Mouse (Mus musculus) thymus, postnatal 25 days (tissue): ENCODE measurements around the gene Cmas.

Experiments used
- DNase-seq: peaks from one replicate; pipeline ENCODE4 v3.0.0; 2022

The Cmas gene

DNA sequence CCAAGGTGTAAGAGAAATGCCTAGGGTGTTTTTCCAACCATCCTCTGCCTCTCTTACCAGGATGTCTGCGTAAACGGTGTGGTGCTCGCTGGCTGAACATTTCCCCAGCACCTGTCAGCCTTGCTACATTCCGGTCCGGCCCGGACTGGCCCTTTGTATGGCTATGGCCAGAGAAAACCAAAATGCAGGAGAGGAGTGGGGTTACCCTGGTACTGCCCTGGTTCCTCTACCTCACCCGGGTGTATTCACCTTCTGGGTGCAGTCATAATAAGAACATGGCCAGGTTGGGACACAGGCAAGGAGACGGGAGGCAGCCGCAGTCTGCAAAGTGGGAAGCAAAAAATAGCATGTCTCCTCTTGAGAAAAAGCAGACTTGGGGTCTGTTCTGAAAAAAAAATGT is 38.6 kb downstream of the Cmas start:
- DNase-seq: no peak

DNA sequence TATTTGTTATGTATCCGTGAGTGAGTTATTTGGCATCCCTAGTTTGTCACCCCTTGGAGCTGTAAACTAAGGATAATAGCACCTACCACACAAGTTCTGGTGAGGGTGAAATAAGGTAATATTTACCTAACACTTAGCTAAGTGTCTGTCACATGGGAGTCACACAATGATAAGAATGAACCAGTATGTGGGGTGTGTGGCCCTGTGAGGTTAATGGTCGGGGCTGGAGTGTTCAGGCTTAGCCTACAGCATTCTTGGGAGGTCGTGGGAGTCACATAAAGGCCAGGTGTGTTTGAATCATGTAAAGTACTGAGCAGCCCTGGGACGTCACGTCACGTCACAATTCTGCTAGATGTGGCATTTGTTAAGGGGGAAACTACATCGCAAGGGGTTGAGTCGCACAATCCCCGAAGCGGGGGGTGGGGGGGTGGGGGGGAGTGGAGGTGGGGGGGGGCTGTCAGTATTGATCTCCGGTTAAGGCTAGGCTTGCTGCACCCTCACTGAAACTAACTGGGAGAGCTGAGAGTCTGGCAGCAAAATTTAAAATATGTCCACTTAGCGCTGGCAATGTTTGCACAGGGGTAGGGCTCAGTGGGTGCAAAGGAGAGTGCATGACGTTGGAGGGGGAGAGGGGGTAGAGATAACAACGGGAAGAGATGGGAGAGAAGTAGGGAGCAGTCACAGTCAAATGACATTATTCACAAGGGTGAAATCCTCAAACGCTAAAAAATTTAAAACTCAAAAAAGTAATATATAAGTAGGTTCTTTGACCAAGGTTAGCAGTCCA is 39.4 kb downstream of the Cmas start:
- DNase-seq: no peak

GRCm38 (mm10) chr6:142797996-142798395 is 41.5 kb downstream of the Cmas start:
- DNase-seq: no peak

DNA sequence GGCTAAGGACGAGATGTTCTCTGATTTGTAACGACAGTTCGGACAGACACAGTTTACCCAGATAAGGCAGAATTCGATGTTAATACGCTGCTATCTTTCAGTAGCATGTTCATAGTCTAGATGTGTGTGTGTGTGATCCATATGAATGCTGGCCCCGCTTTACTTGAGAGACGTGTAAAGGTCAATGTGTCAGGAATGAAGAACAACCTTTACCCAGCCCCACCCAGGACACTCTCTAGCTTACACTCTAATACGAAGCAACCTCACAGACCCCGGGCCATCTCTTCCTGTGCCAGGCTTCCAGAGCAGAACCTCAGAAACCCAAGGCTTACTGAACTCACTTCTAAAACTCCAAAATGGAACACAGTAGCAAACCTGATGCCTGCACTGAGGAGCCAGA is 42.4 kb downstream of the Cmas start:
- DNase-seq: no peak

DNA sequence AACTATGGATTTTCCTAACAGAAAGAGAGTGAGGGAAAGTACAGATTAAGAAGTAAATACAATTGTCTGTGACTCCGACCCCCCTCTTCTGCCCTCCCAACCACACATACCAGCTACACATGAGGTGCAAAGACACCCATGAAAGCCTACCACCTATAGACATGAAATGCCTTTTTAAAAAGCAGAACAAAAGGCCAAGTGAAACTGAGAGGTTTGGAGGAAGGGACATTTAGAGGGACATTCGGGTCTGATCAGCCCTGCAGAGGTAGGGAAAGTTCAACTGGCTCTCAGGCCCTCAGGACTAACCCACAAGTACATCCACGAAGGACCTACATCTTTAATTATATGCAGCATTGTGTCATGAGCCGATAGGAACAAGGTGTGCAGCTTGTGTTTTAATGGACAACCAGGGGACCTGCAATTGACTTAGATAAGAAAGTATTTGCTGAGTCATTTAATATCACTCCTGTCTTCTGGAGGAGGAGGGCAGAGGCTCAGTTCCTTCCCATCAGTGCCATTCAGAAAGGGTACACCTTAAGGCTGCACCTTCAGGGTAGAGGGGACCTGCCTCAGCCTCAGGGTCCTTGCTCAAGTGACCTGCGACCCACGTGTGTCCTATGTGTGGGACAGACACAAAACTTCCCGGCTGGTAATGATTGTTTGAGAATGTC is 43.4 kb downstream of the Cmas start:
- DNase-seq: no peak

DNA sequence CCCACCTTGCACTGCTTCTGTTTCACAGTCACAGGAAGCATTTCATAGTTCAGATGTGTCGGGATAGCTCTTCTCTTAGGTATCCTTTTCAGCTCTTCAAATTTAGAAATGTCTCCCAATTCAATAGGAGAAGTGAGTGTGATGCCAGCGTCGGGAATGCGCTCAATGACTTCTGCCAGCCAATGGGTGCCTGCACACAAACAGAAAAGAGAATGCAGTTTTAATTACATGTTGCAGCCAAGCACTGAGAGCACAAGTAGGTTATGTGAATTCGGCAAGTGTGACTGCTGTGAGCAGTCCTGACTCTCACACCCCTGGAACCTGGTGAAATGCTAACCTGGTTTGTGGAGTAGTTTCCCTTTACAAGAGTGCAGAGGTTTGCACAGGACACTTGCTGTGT is 45.2 kb downstream of the Cmas start:
- no peak for DNase-seq

DNA sequence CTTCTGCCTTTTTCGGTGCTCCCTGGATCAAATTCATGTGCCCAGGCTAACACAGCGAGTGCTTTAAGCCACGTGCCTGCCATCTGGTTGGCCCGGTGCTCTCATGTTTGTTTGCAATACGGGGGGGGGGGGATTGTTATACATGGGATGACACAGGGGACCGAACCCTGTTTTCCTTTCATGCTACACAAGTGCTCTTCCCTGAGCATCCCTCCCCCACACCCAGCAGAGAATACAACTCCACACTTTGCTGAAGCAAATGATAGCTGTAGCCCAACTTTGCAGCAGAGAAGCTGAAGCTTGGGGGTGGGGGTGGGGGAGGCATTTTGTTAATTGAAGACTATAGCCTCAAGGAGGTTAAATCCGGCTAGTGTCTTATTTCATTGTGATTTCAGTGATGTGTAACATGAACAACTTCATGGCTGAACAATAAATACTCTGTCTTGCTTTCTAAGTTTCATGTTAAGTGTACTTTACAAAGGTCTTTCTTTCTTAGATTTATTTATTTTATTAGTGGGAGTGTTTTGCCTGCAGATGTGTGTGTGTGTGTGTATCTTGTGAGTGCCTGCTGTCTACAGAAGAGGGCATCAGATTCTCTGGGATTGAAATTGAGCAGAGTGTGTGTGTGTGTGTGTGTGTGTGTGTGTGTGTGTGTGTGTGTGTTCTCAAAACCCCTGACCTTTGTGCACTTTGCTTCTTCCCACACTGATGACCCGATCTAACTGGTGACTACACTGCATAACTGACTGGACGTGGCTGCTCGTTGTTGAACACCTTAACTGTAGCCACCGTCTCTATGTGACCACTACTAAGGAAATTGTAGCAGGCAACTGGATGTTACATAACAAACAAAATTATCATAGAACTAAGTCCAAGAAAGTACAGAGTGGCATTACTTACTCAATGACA is 46.4 kb downstream of the Cmas start:
- no peak for DNase-seq

DNA sequence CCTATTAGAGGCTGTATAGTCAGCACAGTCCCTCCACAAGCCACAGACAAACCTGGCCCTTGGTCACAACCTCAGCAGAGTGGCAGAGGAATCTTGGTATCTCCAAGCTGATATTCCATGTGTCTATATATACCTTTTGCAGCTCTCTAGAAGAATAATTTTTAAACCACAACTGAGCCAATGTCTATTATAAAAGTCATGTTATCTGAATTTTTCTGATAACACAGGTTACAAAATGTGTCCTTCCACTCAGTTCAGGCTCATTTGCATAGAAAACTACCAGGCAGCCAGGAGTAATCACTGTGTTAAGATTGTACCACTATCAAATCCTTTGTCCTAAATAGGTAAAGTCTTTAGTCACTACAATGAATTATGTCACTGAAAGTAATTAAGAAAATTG is 47.9 kb downstream of the Cmas start, which contains the start of gene Sult6b2:
TSS of gene Sult6b2 (minus strand) at position 101 of the 400 bp plus-strand sequence.
- DNase-seq: no peak

- no peak for DNase-seq
Observed at GRCm38 (mm10) chr6:142806326-142806725, 49.8 kb downstream of the Cmas start.

- DNase-seq: no peak
Observed at GRCm38 (mm10) chr6:142809373-142810098, 53.0 kb downstream of the Cmas start.

- no peak for DNase-seq
Observed at GRCm38 (mm10) chr6:142810239-142810638, 53.8 kb downstream of the Cmas start.

- DNase-seq: no peak
Observed at GRCm38 (mm10) chr6:142812969-142813368, 56.5 kb downstream of the Cmas start.

GRCm38 (mm10) chr6:142814011-142814410 is 57.5 kb downstream of the Cmas start:
- no peak for DNase-seq

- DNase-seq: peak; percentile 86
Observed at GRCm38 (mm10) chr6:142814495-142814921, 58.0 kb downstream of the Cmas start.

GRCm38 (mm10) chr6:142815513-142815912 is 59.0 kb downstream of the Cmas start:
- no peak for DNase-seq

DNA sequence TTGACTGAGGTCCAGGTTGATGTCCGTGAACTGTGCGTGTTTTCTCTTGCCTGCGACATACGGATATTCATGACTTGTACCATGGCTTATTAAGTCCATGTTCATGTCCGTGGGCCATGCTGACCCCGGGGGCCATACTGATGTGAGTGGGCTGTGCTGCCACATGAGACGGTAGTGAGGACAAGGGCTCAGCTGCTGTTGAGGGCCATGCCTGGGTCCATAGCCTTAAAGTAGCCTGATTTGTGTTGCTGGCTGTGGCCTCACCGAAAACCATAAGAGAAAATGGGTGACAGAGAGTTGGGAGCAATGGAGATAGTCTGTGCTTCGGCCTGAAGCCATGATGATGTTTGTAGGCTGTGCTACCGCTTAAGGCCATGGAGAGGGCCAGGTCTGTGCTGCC is 61.8 kb downstream of the Cmas start:
- no peak for DNase-seq

DNA sequence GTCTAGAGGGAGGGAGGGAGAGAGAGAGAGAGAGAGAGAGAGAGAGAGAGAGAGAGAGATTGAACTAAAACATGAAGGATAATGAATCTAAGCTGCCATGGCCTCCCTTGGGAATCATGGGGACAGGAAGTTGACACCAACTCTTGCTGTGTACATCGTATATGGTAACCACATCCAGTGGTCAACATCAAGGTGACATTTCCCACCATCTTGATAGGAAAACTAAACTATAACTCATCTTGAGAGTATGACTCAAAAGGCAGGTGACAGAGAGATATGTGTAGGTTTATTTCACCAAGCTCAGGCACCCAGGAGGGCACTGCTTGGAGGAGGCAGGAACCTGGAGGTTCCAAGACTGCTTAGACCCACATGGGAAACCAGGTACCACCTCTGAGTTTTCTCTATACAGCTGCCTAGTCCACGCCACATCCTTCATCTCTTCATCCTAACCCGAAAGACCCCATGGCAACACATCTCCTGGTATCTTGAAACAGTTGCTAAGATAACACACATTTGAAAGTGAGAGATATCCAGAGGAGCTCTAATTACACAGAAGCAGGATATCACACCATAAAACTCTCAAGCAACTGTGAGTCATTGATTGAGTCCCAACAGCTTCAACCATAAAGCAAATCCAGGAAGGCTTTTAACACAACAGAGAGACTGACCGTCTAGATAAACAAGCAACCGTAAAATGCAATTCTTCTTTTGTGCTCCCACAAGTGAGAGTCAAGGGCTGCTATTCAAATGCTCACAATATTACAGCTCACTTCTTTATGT is 66.7 kb downstream of the Cmas start:
- DNase-seq: no peak
